Mouse (Mus musculus): ENCODE data around the gene Olfr168. TPM values are rescaled to one million over a fixed set of nuclear protein-coding genes. Genes with fewer than 3 reads are reported as not detected.
"Not testable (repeated sequence)": the region's sequence is repeated elsewhere in the genome, so short reads cannot be mapped to it uniquely, and the experiment has no call there.

Olfr168 gene
- polyA plus RNA-seq (2015; fragmentation: Nextera tagmentation; extraction: Ambion mirVana), result not detected in 2 replicates

DNA sequence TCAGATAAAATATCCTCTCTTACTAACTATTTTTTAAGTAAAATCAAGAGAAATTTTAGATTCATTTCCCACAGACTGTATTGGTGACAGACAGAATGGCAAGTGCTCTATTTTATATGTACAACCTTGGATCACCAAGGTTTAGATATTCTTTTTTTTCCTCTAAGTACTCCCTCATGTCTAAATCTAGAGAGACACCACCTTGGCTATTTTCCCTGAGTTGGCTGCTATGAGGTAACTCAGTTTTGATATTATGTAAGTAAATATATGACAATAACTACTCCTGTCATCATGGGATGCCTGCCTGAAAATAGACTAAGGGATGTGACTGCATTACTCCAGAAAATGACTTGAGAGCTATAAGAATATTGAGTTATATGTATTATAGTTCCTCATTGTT lies at the start of gene Olfr168:
Gene Olfr168 (minus strand): TSS at position 101 of the 400 bp plus-strand sequence.
- Histone ChIP-seq H3K4me2 (replicated peaks) (no peak within 1 kb of the TSS), H3K36me3 (no peaks in the 10 kb centered on the region), H3K9me3 (no peaks in the 10 kb centered on the region), H3K9ac (replicated peaks) (no peak within 1 kb of the TSS), H3K27me3 (no peaks in the 10 kb centered on the region), H3K4me3 (no peak within 1 kb of the TSS), H3K4me1 (no peaks in the 10 kb centered on the region), H3K27ac (replicated peaks) (no peak within 1 kb of the TSS)
- no peak for ATAC-seq (replicated peaks)

DNA sequence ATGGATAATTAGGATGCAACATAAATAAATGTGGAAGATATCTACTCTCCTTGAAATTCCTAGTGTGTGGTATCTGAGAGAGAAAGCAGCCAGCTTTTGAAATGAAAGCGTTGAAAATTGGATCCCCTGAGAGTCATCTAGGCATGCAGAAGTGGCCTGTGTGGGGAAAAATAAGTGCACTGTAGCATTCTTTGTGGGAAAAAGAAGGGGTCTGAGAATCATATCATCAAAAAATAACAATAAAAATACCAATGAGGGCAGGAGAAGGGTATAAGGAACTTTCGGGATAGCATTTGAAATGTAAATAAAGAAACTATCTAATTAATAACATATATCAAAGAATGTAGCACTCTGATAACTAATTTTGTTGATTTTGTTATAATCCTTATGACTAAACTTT lies 36.4 kb upstream of the Olfr168 start, which contains the start of gene Olfr169:
Gene Olfr169 (minus strand): TSS at position 101 of the 400 bp plus-strand sequence.
- H3K9ac ChIP-seq (replicated peaks); H3K9me3 ChIP-seq; H3K4me3 ChIP-seq; H3K4me1 ChIP-seq; H3K36me3 ChIP-seq; H3K27me3 ChIP-seq; ATAC-seq (replicated peaks); H3K27ac ChIP-seq (replicated peaks); H3K4me2 ChIP-seq (replicated peaks): not testable (repeated sequence)
- 96% methylated on average over 2 of the region's 2 CpGs for WGBS

DNA sequence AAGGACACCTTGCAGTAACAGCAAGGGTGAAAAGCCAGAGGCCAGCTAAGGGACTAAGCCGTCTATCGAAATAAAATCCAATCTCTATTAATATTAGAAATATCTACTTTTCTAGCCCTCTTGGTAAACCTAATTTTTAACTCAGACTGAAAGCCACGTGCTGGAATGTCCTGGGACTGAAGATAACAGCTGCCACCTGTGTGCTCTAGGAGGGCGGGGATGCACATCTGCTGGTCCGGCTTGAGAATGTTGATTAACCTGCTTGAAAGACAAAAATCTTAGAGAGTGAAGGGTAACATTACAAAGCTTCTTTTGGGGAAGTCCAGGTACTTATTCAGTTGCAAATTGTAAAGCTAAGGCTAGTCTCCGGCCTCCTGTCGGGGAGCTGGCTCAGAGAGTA lies 18.1 kb upstream of the Olfr168 start:
- not testable (repeated sequence) for H3K9ac ChIP-seq (replicated peaks); H3K4me3 ChIP-seq; H3K36me3 ChIP-seq; H3K4me1 ChIP-seq; H3K4me2 ChIP-seq (replicated peaks); H3K27ac ChIP-seq (replicated peaks); ATAC-seq (replicated peaks); H3K9me3 ChIP-seq; H3K27me3 ChIP-seq
- WGBS, result 86% methylated on average over 7 of the region's 7 CpGs

DNA sequence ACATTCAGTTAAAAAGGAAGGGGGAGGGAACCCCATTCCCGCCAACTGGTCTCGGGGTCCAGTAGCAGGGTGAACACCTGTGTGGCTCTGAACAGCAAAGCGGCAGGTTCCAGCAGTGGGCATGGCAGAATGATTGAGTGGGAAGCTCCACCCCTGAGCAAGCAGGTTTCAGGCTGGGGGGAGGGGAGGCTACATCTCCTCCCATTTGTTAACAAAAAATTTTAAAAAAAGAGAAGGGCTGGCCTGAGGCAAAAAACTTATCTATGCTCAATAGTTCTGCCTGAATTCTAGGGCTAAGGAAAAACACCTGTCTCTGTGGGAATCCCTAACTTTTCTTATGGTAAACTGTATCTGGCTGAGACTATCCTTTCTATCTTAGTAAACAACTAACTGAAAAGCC lies 16.9 kb upstream of the Olfr168 start:
- not testable (repeated sequence) for H3K27me3 ChIP-seq; H3K27ac ChIP-seq (replicated peaks); H3K36me3 ChIP-seq; ATAC-seq (replicated peaks); H3K9me3 ChIP-seq; H3K4me2 ChIP-seq (replicated peaks); H3K4me3 ChIP-seq; H3K4me1 ChIP-seq; H3K9ac ChIP-seq (replicated peaks)
- WGBS, result 95% methylated on average over 3 of the region's 3 CpGs

DNA sequence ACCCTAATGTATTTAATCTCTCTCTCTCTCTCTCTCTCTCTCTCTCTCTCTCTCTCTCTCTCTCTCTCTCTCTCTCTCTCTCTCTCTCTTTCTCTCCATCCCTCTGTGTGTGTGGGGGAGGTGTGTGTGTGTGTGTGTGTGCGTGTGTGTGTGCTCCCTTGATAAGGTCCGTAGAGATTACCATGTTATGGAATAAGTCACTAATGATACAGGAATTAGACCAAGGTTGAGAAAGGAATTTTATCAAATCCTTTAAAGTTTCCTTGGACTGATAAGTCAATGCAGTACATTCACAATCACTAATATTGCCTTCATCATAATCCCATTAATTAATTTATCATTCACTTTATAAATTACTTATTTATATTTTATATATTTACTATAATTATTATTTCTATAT lies 13.2 kb downstream of the Olfr168 start, which contains the start of gene Olfr167:
Gene Olfr167 (minus strand): TSS at position 101 of the 400 bp plus-strand sequence.
- H3K36me3 ChIP-seq, result no peaks in the 10 kb centered on the region
- ATAC-seq (replicated peaks), result no peak
- H3K27ac ChIP-seq (replicated peaks), result no peak within 1 kb of the TSS
- H3K4me2 ChIP-seq (replicated peaks), result no peak within 1 kb of the TSS
- H3K9ac ChIP-seq (replicated peaks), result no peak within 1 kb of the TSS
- no peaks in the 10 kb centered on the region for H3K4me1 ChIP-seq
- H3K4me3 ChIP-seq, result no peak within 1 kb of the TSS
- H3K9me3 ChIP-seq, result no peaks in the 10 kb centered on the region
- no peaks in the 10 kb centered on the region for H3K27me3 ChIP-seq
- WGBS, result 80% methylated on average over 2 of the region's 2 CpGs

DNA sequence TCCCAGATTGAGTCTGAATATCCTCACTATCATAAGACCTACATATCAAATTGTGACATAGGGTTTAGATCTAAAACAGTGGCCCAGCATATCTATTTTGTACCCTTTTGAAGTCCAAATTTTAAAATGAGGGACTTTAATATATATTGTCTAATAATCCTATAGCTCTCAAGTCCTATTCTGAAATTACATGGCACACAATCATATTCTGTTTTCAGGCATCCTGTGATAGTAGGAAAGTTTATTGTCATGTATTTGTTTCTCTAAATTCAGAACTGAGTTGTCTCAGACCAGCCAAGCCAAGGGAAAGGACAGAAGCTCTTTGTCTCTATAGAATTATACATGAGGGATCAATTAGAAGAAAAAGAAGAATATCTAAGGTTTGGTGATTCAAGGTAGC lies 52.0 kb downstream of the Olfr168 start, which contains the start of gene Olfr166:
Gene Olfr166 (plus strand): TSS at position 301 of the 400 bp plus-strand sequence.
- Histone ChIP-seq H3K4me1 (no peaks in the 10 kb centered on the region), H3K27ac (replicated peaks) (no peak within 1 kb of the TSS), H3K4me2 (replicated peaks) (no peak within 1 kb of the TSS), H3K27me3 (no peaks in the 10 kb centered on the region), H3K9me3 (peaks cover 4% of the 10 kb centered on the region; the same call in 1 of the 2 replicates), H3K4me3 (no peak within 1 kb of the TSS), H3K9ac (replicated peaks) (no peak within 1 kb of the TSS), H3K36me3 (no peaks in the 10 kb centered on the region)
- no peak for ATAC-seq (replicated peaks)

Other genes starting within 250 kb of the Olfr168 start
- gene Olfr164, start 221.5 kb downstream of the Olfr168 start, polyA plus RNA-seq (2015; fragmentation: Nextera tagmentation; extraction: Ambion mirVana), result not detected in 2 replicates
- gene Olfr165, start 112.4 kb downstream of the Olfr168 start, polyA plus RNA-seq (2015; fragmentation: Nextera tagmentation; extraction: Ambion mirVana), result not detected in 2 replicates
- gene Olfr166, start 51.9 kb downstream of the Olfr168 start, polyA plus RNA-seq (2015; fragmentation: Nextera tagmentation; extraction: Ambion mirVana), result not detected in 2 replicates
- gene Olfr167, start 13.3 kb downstream of the Olfr168 start, polyA plus RNA-seq (2015; fragmentation: Nextera tagmentation; extraction: Ambion mirVana), result not detected in 2 replicates
- gene Olfr169, start 36.3 kb upstream of the Olfr168 start, polyA plus RNA-seq (2015; fragmentation: Nextera tagmentation; extraction: Ambion mirVana), result not detected in 2 replicates
- gene Olfr170, start 76.3 kb upstream of the Olfr168 start, polyA plus RNA-seq (2015; fragmentation: Nextera tagmentation; extraction: Ambion mirVana), result not detected in 2 replicates
- not detected in 2 replicates for gene Olfr171, start 94.4 kb upstream of the Olfr168 start, polyA plus RNA-seq (2015; fragmentation: Nextera tagmentation; extraction: Ambion mirVana)
- not detected in 2 replicates for gene Lamp3, start 170.8 kb upstream of the Olfr168 start, polyA plus RNA-seq (2015; fragmentation: Nextera tagmentation; extraction: Ambion mirVana)
- gene B3gnt5, start 224.7 kb upstream of the Olfr168 start, polyA plus RNA-seq (2015; fragmentation: Nextera tagmentation; extraction: Ambion mirVana), result 50.4 and 50.7 TPM in 2 replicates